Mouse (Mus musculus) cerebellum, adult 18-20 months (tissue): ENCODE results near the gene Cltc.

ENCODE experiments used
- DNase-seq, 2 experiments: peaks; one replicate each; pipeline ENCODE4 v3.0.0; 2021

Gene Cltc

DNA sequence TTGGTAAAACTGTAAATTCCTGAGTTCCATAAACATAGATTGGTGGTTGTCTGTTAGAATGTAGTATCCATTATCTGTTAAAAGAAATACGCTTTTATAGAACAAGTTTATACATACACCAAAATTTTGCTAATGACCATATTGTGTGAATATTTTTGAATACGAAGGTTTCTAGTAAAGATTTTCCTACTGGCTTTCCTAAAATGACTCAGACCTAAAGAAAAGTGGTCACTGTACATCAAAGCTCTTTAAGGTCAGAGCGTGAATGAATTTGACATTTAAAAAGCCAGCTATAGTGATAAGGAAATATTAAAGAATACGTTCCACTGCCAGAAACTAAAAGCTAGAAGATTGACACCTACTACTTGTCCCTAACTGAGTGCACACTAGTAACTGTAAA, 112.8 kb downstream of the Cltc start:
- DNase-seq = no peak
